Mouse (Mus musculus) neural tube, embryonic 14.5 days (tissue): ENCODE data around the gene Olfr67. TPM values are rescaled to one million over a fixed set of nuclear protein-coding genes. Genes with fewer than 3 reads are reported as not detected.
"Not testable (repeated sequence)": the region's sequence is repeated elsewhere in the genome, so short reads cannot be mapped to it uniquely, and the experiment has no call there.

Experiments used
- ATAC-seq: fragments of 200-750 bp; cut with Nextera tagmentation; 2 replicates; pipeline ENCODE4 v1.8.0; 2017; ENCODE audit warnings: low read depth, mild to moderate bottlenecking, moderate TSS enrichment, moderate library complexity
- H3K27ac ChIP-seq: fragments of 300-500 bp; sonication (generic); 2 replicates; pipeline ENCODE4 v1.5.1; 2014; ENCODE audit warnings: low read depth, mild to moderate bottlenecking, control low read depth, low read length, moderate library complexity, mixed read lengths
- H3K27me3 ChIP-seq: fragments of 300-500 bp; sonication (generic); 2 replicates; pipeline ENCODE4 v1.6.1; 2014; ENCODE audit warnings: low read length; ENCODE audit not compliant: control insufficient read depth, insufficient read depth
- H3K36me3 ChIP-seq: fragments of 300-500 bp; sonication (generic); 2 replicates; pipeline ENCODE4 v1.6.1; 2014; ENCODE audit warnings: low read length, mixed read lengths; ENCODE audit not compliant: control insufficient read depth, insufficient read depth
- H3K4me1 ChIP-seq: fragments of 300-500 bp; sonication (generic); 2 replicates; pipeline ENCODE4 v1.6.1; 2014; ENCODE audit warnings: low read length; ENCODE audit not compliant: control insufficient read depth, insufficient read depth
- H3K4me2 ChIP-seq: fragments of 300-500 bp; sonication (generic); 2 replicates; pipeline ENCODE4 v1.6.1; 2014; ENCODE audit warnings: mild to moderate bottlenecking, low read depth, low read length, control low read depth
- H3K4me3 ChIP-seq: fragments of 300-500 bp; sonication (generic); 2 replicates; pipeline ENCODE4 v1.5.1; 2014; ENCODE audit warnings: low read depth, low read length, control low read depth, mixed read lengths
- H3K9ac ChIP-seq: fragments of 300-500 bp; sonication (generic); replicated peaks from 2 replicates; pipeline ENCODE4 v1.6.1; 2014; ENCODE audit warnings: low read depth, mild to moderate bottlenecking, control low read depth, low read length, mixed read lengths
- H3K9me3 ChIP-seq: fragments of 300-500 bp; sonication (generic); 2 replicates; pipeline ENCODE4 v1.6.1; 2016; ENCODE audit warnings: low read length; ENCODE audit not compliant: control insufficient read depth
- WGBS: fragments of 180-500 bp; shearing (Covaris S2); extraction: QIAGEN DNeasy Blood & Tissue Kit; methylation state at CpG from one replicate; pipeline ENCODE4 v1.1.7; 2014; 5-methylcytosine and 5-hydroxymethylcytosine counted together
- polyA plus RNA-seq: library from polyadenylated mRNA; unstranded; fragments of >200 nt; fragmentation: Nextera tagmentation; extraction: Ambion mirVana; gene quantifications from 2 replicates; pipeline ENCODE4 v1.2.1, GENCODE M21; 2014

Gene Olfr67
- polyA plus RNA-seq = not detected in 2 replicates

GRCm38 (mm10) chr7:103791721-103792120 is at the start of gene Olfr67:
TSS of gene Olfr67 (minus strand) at chr7:103791821.
- H3K36me3 ChIP-seq = no peaks in the 10 kb centered on the region
- no peak within 1 kb of the TSS for H3K9ac ChIP-seq
- no peaks in the 10 kb centered on the region for H3K27me3 ChIP-seq
- H3K27ac ChIP-seq = no peak within 1 kb of the TSS
- no peaks in the 10 kb centered on the region for H3K4me1 ChIP-seq
- H3K4me3 ChIP-seq = no peak within 1 kb of the TSS
- H3K9me3 ChIP-seq = no peaks in the 10 kb centered on the region
- ATAC-seq = no peak
- WGBS = 83% methylated on average over 3 of the region's 3 CpGs
- no peak within 1 kb of the TSS for H3K4me2 ChIP-seq

- no peaks in the 10 kb centered on the region for H3K27me3 ChIP-seq
- H3K36me3 ChIP-seq = no peaks in the 10 kb centered on the region
- no peak within 1 kb of the TSS for H3K4me3 ChIP-seq
- H3K9me3 ChIP-seq = no peaks in the 10 kb centered on the region
- H3K4me1 ChIP-seq = no peaks in the 10 kb centered on the region
- no peak for ATAC-seq
- 76% methylated on average over 3 of the region's 3 CpGs for WGBS
- no peak within 1 kb of the TSS for H3K27ac ChIP-seq
- no peak within 1 kb of the TSS for H3K9ac ChIP-seq
- H3K4me2 ChIP-seq = no peak within 1 kb of the TSS
Observed at GRCm38 (mm10) chr7:103840268-103840667, 48.6 kb upstream of the Olfr67 start, which contains the start of gene Hbb-bh2. TSS of gene Hbb-bh2 (minus strand) at chr7:103840520.

GRCm38 (mm10) chr7:103827808-103828207 is 36.2 kb upstream of the Olfr67 start, which contains the start of gene Hbb-bs:
TSS of gene Hbb-bs (minus strand) at chr7:103828096.
- Histone ChIP-seq H3K4me1 (no peaks in the 10 kb centered on the region), H3K4me3 (no peak within 1 kb of the TSS), H3K27me3 (no peaks in the 10 kb centered on the region), H3K9me3 (no peaks in the 10 kb centered on the region), H3K27ac (no peak within 1 kb of the TSS), H3K9ac (no peak within 1 kb of the TSS), H3K36me3 (no peaks in the 10 kb centered on the region), H3K4me2 (no peak within 1 kb of the TSS)
- 96% methylated on average over 4 of the region's 4 CpGs for WGBS
- no peak for ATAC-seq

GRCm38 (mm10) chr7:103827139-103827538 is 35.5 kb upstream of the Olfr67 start:
- H3K27ac ChIP-seq, H3K4me1 ChIP-seq, H3K36me3 ChIP-seq, H3K9me3 ChIP-seq, H3K9ac ChIP-seq, H3K4me3 ChIP-seq, H3K4me2 ChIP-seq, ATAC-seq, H3K27me3 ChIP-seq: not testable (repeated sequence)
- WGBS = no CpG with 5 or more reads among the region's 2 CpGs

- no peaks in the 10 kb centered on the region for H3K4me1 ChIP-seq
- no peaks in the 10 kb centered on the region for H3K9me3 ChIP-seq
- no peaks in the 10 kb centered on the region for H3K27me3 ChIP-seq
- H3K4me2 ChIP-seq = no peak overlapping the region
- H3K4me3 ChIP-seq = no peak overlapping the region
- ATAC-seq = no peak
- 58% methylated on average over 3 of the region's 3 CpGs for whole genome bisulfite sequencing
- no peaks in the 10 kb centered on the region for H3K36me3 ChIP-seq
- H3K9ac ChIP-seq = no peak overlapping the region
- no peak overlapping the region for H3K27ac ChIP-seq
Observed at GRCm38 (mm10) chr7:103826255-103826887, 34.8 kb upstream of the Olfr67 start.

- Histone ChIP-seq H3K27ac (no peak overlapping the region), H3K4me1 (no peaks in the 10 kb centered on the region), H3K4me3 (no peak overlapping the region), H3K4me2 (no peak overlapping the region), H3K27me3 (no peaks in the 10 kb centered on the region), H3K9me3 (no peaks in the 10 kb centered on the region), H3K36me3 (no peaks in the 10 kb centered on the region), H3K9ac (no peak overlapping the region)
- WGBS = 92% methylated on average over 3 of the region's 3 CpGs
- no peak for ATAC-seq
Observed at GRCm38 (mm10) chr7:103825536-103826254, 34.1 kb upstream of the Olfr67 start.

GRCm38 (mm10) chr7:103824597-103824996 is 33.0 kb upstream of the Olfr67 start:
- Histone ChIP-seq H3K4me1 (no peaks in the 10 kb centered on the region), H3K27me3 (no peaks in the 10 kb centered on the region), H3K4me2 (no peak overlapping the region), H3K27ac (no peak overlapping the region), H3K9ac (no peak overlapping the region), H3K36me3 (no peaks in the 10 kb centered on the region), H3K4me3 (no peak overlapping the region), H3K9me3 (no peaks in the 10 kb centered on the region)
- 91% methylated on average over 2 of the region's 2 CpGs for WGBS
- ATAC-seq = no peak

- H3K9me3 ChIP-seq, H3K4me1 ChIP-seq, H3K4me3 ChIP-seq, H3K27me3 ChIP-seq, H3K36me3 ChIP-seq, ATAC-seq, H3K9ac ChIP-seq, H3K27ac ChIP-seq, H3K4me2 ChIP-seq: not testable (repeated sequence)
- 92% methylated on average over 1 of the region's 2 CpGs for WGBS
Observed at GRCm38 (mm10) chr7:103815085-103815484, 23.5 kb upstream of the Olfr67 start.

GRCm38 (mm10) chr7:103813766-103814165 is 22.1 kb upstream of the Olfr67 start, which contains the start of gene Hbb-bt:
TSS of gene Hbb-bt (minus strand) at chr7:103813996.
- no peak within 1 kb of the TSS for H3K4me2 ChIP-seq
- H3K4me1 ChIP-seq = no peaks in the 10 kb centered on the region
- ATAC-seq = no peak
- H3K9me3 ChIP-seq = no peaks in the 10 kb centered on the region
- H3K4me3 ChIP-seq = no peak within 1 kb of the TSS
- no peak within 1 kb of the TSS for H3K9ac ChIP-seq
- no peaks in the 10 kb centered on the region for H3K36me3 ChIP-seq
- no peak within 1 kb of the TSS for H3K27ac ChIP-seq
- WGBS = 88% methylated on average over 3 of the region's 3 CpGs
- no peaks in the 10 kb centered on the region for H3K27me3 ChIP-seq
